Mouse (Mus musculus) hindbrain, embryonic 12.5 days (tissue): ENCODE measurements around the gene Fam78b. TPM values are rescaled to one million over a fixed set of nuclear protein-coding genes. Genes with fewer than 3 reads are reported as not detected.
A peak's percentile ranks its signal among the peaks of the same experiment; 100 is the strongest.

ENCODE experiments used
- ATAC-seq: fragments of 200-750 bp; cut with Nextera tagmentation; 2 replicates; pipeline ENCODE4 v1.8.0; 2017; ENCODE audit warnings: moderate TSS enrichment; ENCODE audit not compliant: low FRiP score
- H3K27ac ChIP-seq: fragments of 300-500 bp; sonication (generic); 2 replicates; pipeline ENCODE4 v1.5.1; 2016; ENCODE audit warnings: mild to moderate bottlenecking
- H3K27me3 ChIP-seq: fragments of 300-500 bp; sonication (generic); 2 replicates; pipeline ENCODE4 v1.6.1; 2016; ENCODE audit warnings: mild to moderate bottlenecking
- H3K36me3 ChIP-seq: fragments of 300-500 bp; sonication (generic); 2 replicates; pipeline ENCODE4 v1.6.1; 2016; ENCODE audit warnings: mild to moderate bottlenecking
- H3K4me1 ChIP-seq: fragments of 300-500 bp; sonication (generic); 2 replicates; pipeline ENCODE4 v1.6.1; 2016
- H3K4me2 ChIP-seq: fragments of 300-500 bp; sonication (generic); replicated peaks from 2 replicates; pipeline ENCODE4 v1.6.1; 2016; ENCODE audit warnings: mild to moderate bottlenecking
- H3K4me3 ChIP-seq: fragments of 300-500 bp; sonication (generic); 2 replicates; pipeline ENCODE4 v1.5.1; 2016; ENCODE audit warnings: mild to moderate bottlenecking
- H3K9ac ChIP-seq: fragments of 300-500 bp; sonication (generic); 2 replicates; pipeline ENCODE4 v1.6.1; 2016; ENCODE audit warnings: mild to moderate bottlenecking, moderate library complexity
- H3K9me3 ChIP-seq: fragments of 300-500 bp; sonication (generic); replicated peaks from 2 replicates; pipeline ENCODE4 v1.6.1; 2016; ENCODE audit warnings: mild to moderate bottlenecking
- WGBS: fragments of 180-500 bp; shearing (Covaris S2); methylation state at CpG from one replicate; pipeline ENCODE4 v1.1.7; 2016; 5-methylcytosine and 5-hydroxymethylcytosine counted together
- polyA plus RNA-seq: library from polyadenylated mRNA; unstranded; fragments of >200 nt; fragmentation: Nextera tagmentation; extraction: Ambion mirVana; gene quantifications from 2 replicates; pipeline ENCODE4 v1.2.1, GENCODE M21; 2016

The Fam78b gene
- polyA plus RNA-seq: 11.6 and 13.8 TPM in 2 replicates

DNA sequence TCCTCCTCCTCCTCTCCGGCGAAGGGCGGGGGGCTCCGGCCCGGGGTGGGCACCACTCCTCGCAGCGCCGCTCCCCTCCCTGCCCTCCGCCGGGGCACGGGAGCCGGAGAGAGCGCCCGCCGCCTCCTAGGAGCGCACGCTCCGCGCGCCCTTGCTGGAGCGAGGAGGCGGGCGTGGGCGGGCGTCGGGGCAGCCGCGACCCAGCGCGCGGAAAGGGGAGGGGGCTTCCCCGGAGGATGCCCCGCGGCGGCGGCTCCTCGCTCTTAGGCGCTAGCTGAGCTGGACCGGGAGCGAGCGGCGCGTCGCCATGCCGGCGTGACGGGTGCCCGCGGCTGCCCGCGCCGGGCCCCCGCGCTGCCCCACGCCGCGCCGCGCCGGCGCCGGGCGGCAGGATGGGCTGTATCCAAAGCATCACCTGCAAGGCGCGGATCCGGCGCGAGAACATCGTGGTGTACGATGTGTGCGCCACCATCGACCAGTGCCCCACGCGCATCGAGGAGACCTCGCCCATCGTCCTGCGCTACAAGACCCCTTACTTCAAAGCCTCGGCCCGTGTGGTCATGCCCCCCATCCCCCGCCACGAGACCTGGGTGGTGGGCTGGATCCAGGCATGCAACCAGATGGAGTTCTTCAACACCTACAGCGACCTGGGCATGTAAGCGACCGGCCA, at the start of gene Fam78b:
TSS of gene Fam78b (plus strand) at position 244 of the 670 bp plus-strand sequence.
- peaks cover 28% of the 10 kb centered on the region for H3K4me1 ChIP-seq
- peak within 1 kb of the TSS; percentile 81 for H3K4me2 ChIP-seq
- peak within 1 kb of the TSS; percentile 97 for H3K27ac ChIP-seq
- H3K4me3 ChIP-seq: peak within 1 kb of the TSS; percentile 91
- peak; percentile 75 for ATAC-seq
- H3K27me3 ChIP-seq: peaks cover 16% of the 10 kb centered on the region; the same call in 1 of the 2 replicates
- WGBS: under 1% methylated on average over 74 of the region's 85 CpGs
- no peaks in the 10 kb centered on the region for H3K36me3 ChIP-seq
- H3K9me3 ChIP-seq: no peaks in the 10 kb centered on the region
- H3K9ac ChIP-seq: peak within 1 kb of the TSS; percentile 93

- Histone ChIP-seq H3K36me3 (no peaks in the 10 kb centered on the region), H3K4me1 (no peaks in the 10 kb centered on the region), H3K27me3 (no peaks in the 10 kb centered on the region), H3K9me3 (no peaks in the 10 kb centered on the region), H3K9ac (no peak overlapping the region), H3K4me2 (no peak overlapping the region), H3K4me3 (no peak overlapping the region), H3K27ac (no peak overlapping the region)
- WGBS: 37% methylated on average over 10 of the region's 10 CpGs
- ATAC-seq: no peak
Measured at GRCm38 (mm10) chr1:166964508-166964907, 36.7 kb upstream of the Fam78b start.

GRCm38 (mm10) chr1:166968271-166968670, 32.9 kb upstream of the Fam78b start:
- Histone ChIP-seq H3K27ac (no peak overlapping the region), H3K4me2 (no peak overlapping the region), H3K4me3 (no peak overlapping the region), H3K4me1 (no peaks in the 10 kb centered on the region), H3K9me3 (no peaks in the 10 kb centered on the region), H3K9ac (no peak overlapping the region), H3K27me3 (no peaks in the 10 kb centered on the region), H3K36me3 (no peaks in the 10 kb centered on the region)
- WGBS: 85% methylated on average over 5 of the region's 5 CpGs
- no peak for ATAC-seq

GRCm38 (mm10) chr1:166973731-166974130, 27.5 kb upstream of the Fam78b start:
- H3K36me3 ChIP-seq: no peaks in the 10 kb centered on the region
- H3K27me3 ChIP-seq: no peaks in the 10 kb centered on the region
- H3K4me1 ChIP-seq: no peaks in the 10 kb centered on the region; the same call in 1 of the 2 replicates
- no peak overlapping the region for H3K27ac ChIP-seq
- H3K4me3 ChIP-seq: no peak overlapping the region
- no peaks in the 10 kb centered on the region for H3K9me3 ChIP-seq
- H3K4me2 ChIP-seq: no peak overlapping the region
- H3K9ac ChIP-seq: no peak overlapping the region
- no peak for ATAC-seq
- 90% methylated on average over 3 of the region's 3 CpGs for WGBS

GRCm38 (mm10) chr1:166978611-166979010, 22.6 kb upstream of the Fam78b start:
- H3K4me2 ChIP-seq: no peak overlapping the region
- H3K27me3 ChIP-seq: no peaks in the 10 kb centered on the region
- no peak overlapping the region for H3K4me3 ChIP-seq
- no peak overlapping the region for H3K27ac ChIP-seq
- no peak for ATAC-seq
- no peaks in the 10 kb centered on the region; the same call in 1 of the 2 replicates for H3K4me1 ChIP-seq
- H3K9me3 ChIP-seq: no peaks in the 10 kb centered on the region
- 61% methylated on average over 5 of the region's 5 CpGs for WGBS
- no peak overlapping the region for H3K9ac ChIP-seq
- H3K36me3 ChIP-seq: no peaks in the 10 kb centered on the region

- no peak overlapping the region for H3K4me3 ChIP-seq
- H3K27me3 ChIP-seq: no peaks in the 10 kb centered on the region
- H3K4me1 ChIP-seq: no peaks in the 10 kb centered on the region
- no peak for ATAC-seq
- H3K27ac ChIP-seq: no peak overlapping the region
- no peaks in the 10 kb centered on the region for H3K36me3 ChIP-seq
- H3K9me3 ChIP-seq: no peaks in the 10 kb centered on the region
- 59% methylated on average over 5 of the region's 5 CpGs for WGBS
- H3K4me2 ChIP-seq: no peak overlapping the region
- no peak overlapping the region for H3K9ac ChIP-seq
Measured at GRCm38 (mm10) chr1:166994266-166994665, 7.0 kb upstream of the Fam78b start.

GRCm38 (mm10) chr1:166996250-166996649, 5.0 kb upstream of the Fam78b start:
- ATAC-seq: no peak
- Histone ChIP-seq H3K27ac (no peak overlapping the region), H3K9ac (no peak overlapping the region), H3K4me2 (no peak overlapping the region), H3K4me3 (no peak overlapping the region), H3K27me3 (no peaks in the 10 kb centered on the region), H3K9me3 (no peaks in the 10 kb centered on the region), H3K4me1 (0 out of 2 replicates have a peak, but pooled peaks cover 3% of the 10 kb centered on the region), H3K36me3 (no peaks in the 10 kb centered on the region)
- WGBS: 94% methylated on average over 8 of the region's 8 CpGs

GRCm38 (mm10) chr1:166996811-166997210, 4.4 kb upstream of the Fam78b start:
- H3K27ac ChIP-seq: no peak overlapping the region
- ATAC-seq: no peak
- peaks cover 4% of the 10 kb centered on the region; the same call in 1 of the 2 replicates for H3K27me3 ChIP-seq
- H3K9ac ChIP-seq: no peak overlapping the region
- no peak overlapping the region for H3K4me2 ChIP-seq
- no peaks in the 10 kb centered on the region for H3K36me3 ChIP-seq
- 74% methylated on average over 7 of the region's 7 CpGs for WGBS
- no peaks in the 10 kb centered on the region for H3K9me3 ChIP-seq
- H3K4me1 ChIP-seq: peaks cover 7% of the 10 kb centered on the region; the same call in 1 of the 2 replicates
- H3K4me3 ChIP-seq: no peak overlapping the region

- Histone ChIP-seq H3K27ac (peak overlapping the region; percentile 97), H3K4me3 (peak overlapping the region; percentile 91), H3K9me3 (no peaks in the 10 kb centered on the region), H3K27me3 (peaks cover 16% of the 10 kb centered on the region; the same call in 1 of the 2 replicates), H3K36me3 (no peaks in the 10 kb centered on the region), H3K4me1 (peaks cover 28% of the 10 kb centered on the region), H3K9ac (peak overlapping the region; percentile 93), H3K4me2 (peak overlapping the region; percentile 81)
- under 1% methylated on average over 37 of the region's 76 CpGs for WGBS
- peak; percentile 82 for ATAC-seq
Measured at GRCm38 (mm10) chr1:167000529-167001173, 566 bp upstream of the Fam78b start.

DNA sequence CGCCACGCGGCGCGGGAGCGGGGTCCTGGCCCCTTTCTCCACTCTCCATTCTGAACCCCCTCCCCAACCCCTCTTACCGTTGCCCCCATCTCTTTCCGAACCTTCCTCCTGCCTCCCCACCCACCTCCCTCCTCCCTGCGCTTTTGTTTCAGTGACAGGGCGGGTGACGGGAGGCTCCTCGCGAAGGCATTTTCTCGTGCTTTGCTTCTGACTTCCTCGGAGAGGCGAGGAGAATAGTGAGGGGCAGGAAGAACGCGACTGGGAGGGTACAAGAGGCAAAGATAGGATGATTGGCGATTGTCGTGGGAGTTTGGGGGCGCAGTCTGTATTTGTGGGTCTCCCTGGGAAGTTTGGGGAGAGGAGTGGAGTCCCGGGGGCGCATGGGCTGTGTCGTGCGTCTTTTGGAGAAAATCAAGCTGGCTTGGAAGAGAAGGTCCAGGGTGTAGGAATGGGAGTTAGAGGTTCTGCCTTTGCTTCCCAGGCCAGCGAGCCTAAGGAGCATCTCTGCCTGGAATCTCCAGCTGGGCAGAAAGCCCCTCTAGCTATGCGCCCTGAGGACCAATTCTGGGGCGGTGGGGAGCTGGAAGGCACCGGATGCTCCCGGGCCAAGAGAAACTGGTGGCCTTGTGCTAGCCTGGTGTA, 748 bp downstream of the Fam78b start:
- WGBS: 1% methylated on average over 30 of the region's 30 CpGs
- H3K36me3 ChIP-seq: no peaks in the 10 kb centered on the region
- H3K9ac ChIP-seq: peak overlapping the region; percentile 93
- peak overlapping the region; percentile 91 for H3K4me3 ChIP-seq
- peak overlapping the region; percentile 97 for H3K27ac ChIP-seq
- peaks cover 28% of the 10 kb centered on the region for H3K4me1 ChIP-seq
- peak overlapping the region; percentile 81 for H3K4me2 ChIP-seq
- no peaks in the 10 kb centered on the region for H3K9me3 ChIP-seq
- ATAC-seq: peak; percentile 18; the same call in 1 of the 2 replicates
- peaks cover 16% of the 10 kb centered on the region; the same call in 1 of the 2 replicates for H3K27me3 ChIP-seq

- 2% methylated on average over 19 of the region's 19 CpGs for WGBS
- Histone ChIP-seq H3K9me3 (no peaks in the 10 kb centered on the region), H3K9ac (peak overlapping the region; percentile 93), H3K36me3 (no peaks in the 10 kb centered on the region), H3K4me3 (peak overlapping the region; percentile 91), H3K4me1 (peaks cover 28% of the 10 kb centered on the region), H3K4me2 (peak overlapping the region; percentile 81), H3K27me3 (peaks cover 16% of the 10 kb centered on the region; the same call in 1 of the 2 replicates), H3K27ac (peak overlapping the region; percentile 97)
- ATAC-seq: no peak
Measured at GRCm38 (mm10) chr1:167002486-167002850, 1.3 kb downstream of the Fam78b start.

GRCm38 (mm10) chr1:167004621-167005020, 3.4 kb downstream of the Fam78b start:
- H3K27ac ChIP-seq: no peak overlapping the region
- 0 out of 2 replicates have a peak overlapping the region, but pooled peaks have one; percentile 6 for H3K4me2 ChIP-seq
- no peak overlapping the region for H3K4me3 ChIP-seq
- 48% methylated on average over 2 of the region's 2 CpGs for WGBS
- H3K9me3 ChIP-seq: no peaks in the 10 kb centered on the region
- peaks cover 16% of the 10 kb centered on the region; the same call in 1 of the 2 replicates for H3K27me3 ChIP-seq
- H3K36me3 ChIP-seq: no peaks in the 10 kb centered on the region
- peaks cover 38% of the 10 kb centered on the region for H3K4me1 ChIP-seq
- no peak overlapping the region for H3K9ac ChIP-seq
- no peak for ATAC-seq
